Mouse (Mus musculus) small intestine, adult 2 months (tissue): ENCODE measurements around the gene Thrb.

Source experiments
- CTCF ChIP-seq: fragments of 200-500 bp; IDR thresholded peaks from 2 replicates; pipeline ENCODE4 v1.5.1; 2012; ENCODE audit warnings: low read depth, mild to moderate bottlenecking, control low read depth, inconsistent platforms, low read length, moderate library complexity, mixed read lengths; ENCODE audit not compliant: insufficient replicate concordance, insufficient read length; ENCODE audit errors: extremely low read depth
- POLR2A ChIP-seq: fragments of 200-500 bp; IDR thresholded peaks from 2 replicates; pipeline ENCODE4 v1.6.1; 2012; ENCODE audit warnings: low read depth, mild to moderate bottlenecking, control low read depth, inconsistent platforms, low read length, moderate library complexity

- TF ChIP-seq CTCF (peak; percentile 53; the same call in 1 of the 2 replicates), POLR2A (no peak)
Observed at GRCm38 (mm10) chr14:17904554-17904953, 244.5 kb downstream of the Thrb start.
